Mouse (Mus musculus) hindbrain, postnatal 0 days (tissue): ENCODE data around the gene Isg20l2. TPM values are rescaled to one million over a fixed set of nuclear protein-coding genes. Genes with fewer than 3 reads are reported as not detected.

Source experiments
- ATAC-seq: fragments of 200-750 bp; cut with Nextera tagmentation; 2 replicates; pipeline ENCODE4 v1.8.0; 2017; ENCODE audit warnings: mild to moderate bottlenecking, moderate TSS enrichment, moderate library complexity
- DNase-seq: peaks from one replicate; pipeline ENCODE4 v3.0.0-alpha.2; 2015; ENCODE audit warnings: low spot score
- H3K27ac ChIP-seq: fragments of 300-500 bp; sonication (generic); 2 replicates; pipeline ENCODE4 v1.5.1; 2014; ENCODE audit warnings: mild to moderate bottlenecking
- H3K27me3 ChIP-seq: fragments of 300-500 bp; sonication (generic); 2 replicates; pipeline ENCODE4 v1.6.1; 2014; ENCODE audit warnings: low read length, mixed read lengths; ENCODE audit not compliant: insufficient read depth
- H3K36me3 ChIP-seq: fragments of 300-500 bp; sonication (generic); 2 replicates; pipeline ENCODE4 v1.6.1; 2014; ENCODE audit warnings: low read length, mixed read lengths; ENCODE audit not compliant: insufficient read depth
- H3K4me1 ChIP-seq: fragments of 300-500 bp; sonication (generic); 2 replicates; pipeline ENCODE4 v1.6.1; 2014; ENCODE audit warnings: antibody characterized with exemption, low read length, mixed read lengths; ENCODE audit not compliant: insufficient read depth
- H3K4me2 ChIP-seq: fragments of 300-500 bp; sonication (generic); 2 replicates; pipeline ENCODE4 v1.6.1; 2014; ENCODE audit warnings: low read depth, mild to moderate bottlenecking, low read length, moderate library complexity, mixed read lengths
- H3K4me3 ChIP-seq: fragments of 300-500 bp; sonication (generic); 2 replicates; pipeline ENCODE4 v1.5.1; 2014; ENCODE audit warnings: low read length
- H3K9ac ChIP-seq: fragments of 300-500 bp; sonication (generic); replicated peaks from 2 replicates; pipeline ENCODE4 v1.6.1; 2014; ENCODE audit warnings: mild to moderate bottlenecking, low read length, moderate library complexity, mixed read lengths
- H3K9me3 ChIP-seq: fragments of 300-500 bp; sonication (generic); 2 replicates; pipeline ENCODE4 v1.6.1; 2016; ENCODE audit warnings: low read length, mixed read lengths
- CTCF ChIP-seq: IDR thresholded peaks from 2 replicates; pipeline ENCODE4 v1.5.1; 2016; ENCODE audit warnings: antibody characterized with exemption, control low read depth, low read depth
- WGBS: fragments of 180-500 bp; shearing (Covaris S2); extraction: QIAGEN DNeasy Blood & Tissue Kit; methylation state at CpG from one replicate; pipeline ENCODE4 v1.1.7; 2014; 5-methylcytosine and 5-hydroxymethylcytosine counted together
- polyA plus RNA-seq: library from polyadenylated mRNA; unstranded; fragments of >200 nt; fragmentation: Nextera tagmentation; extraction: Ambion mirVana; gene quantifications from 2 replicates; pipeline ENCODE4 v1.2.1, GENCODE M21; 2015
- total RNA-seq: library from RNA; depleted of rRNA; stranded (reverse); fragments of >200 nt; gene quantifications from 2 replicates; pipeline ENCODE4 v1.2.3, GENCODE M21; 2014; rRNA removed

Gene Isg20l2
- total and polyA plus RNA-seq, 2 experiments from 2014 or later, result 19.1 to 26.2 TPM

GRCm38 (mm10) chr3:87987633-87988032 lies 57.5 kb downstream of the Isg20l2 start:
- DNase-seq (peak; percentile 89), ATAC-seq (peak; percentile 69)
- Histone ChIP-seq H3K36me3 (no peaks in the 10 kb centered on the region), H3K9me3 (no peaks in the 10 kb centered on the region), H3K4me1 (peaks cover 14% of the 10 kb centered on the region), H3K4me3 (peak overlapping the region; percentile 30), H3K27me3 (no peaks in the 10 kb centered on the region), H3K9ac (peak overlapping the region; percentile 39), H3K4me2 (peak overlapping the region; percentile 60), H3K27ac (peak overlapping the region; percentile 67)
- WGBS, result 3% methylated on average over 15 of the region's 15 CpGs
- no peak for TF ChIP-seq CTCF

GRCm38 (mm10) chr3:87988068-87988467 lies 58.0 kb downstream of the Isg20l2 start:
- H3K27ac ChIP-seq, result peak overlapping the region; percentile 65
- peak overlapping the region; percentile 30 for H3K4me3 ChIP-seq
- TF ChIP-seq CTCF, result peak; percentile 35; the same call in 1 of the 2 replicates
- WGBS, result 8% methylated on average over 15 of the region's 15 CpGs
- H3K9ac ChIP-seq, result peak overlapping the region; percentile 39
- peak overlapping the region; percentile 60 for H3K4me2 ChIP-seq
- H3K4me1 ChIP-seq, result peaks cover 10% of the 10 kb centered on the region
- no peaks in the 10 kb centered on the region for H3K36me3 ChIP-seq
- H3K9me3 ChIP-seq, result no peaks in the 10 kb centered on the region
- peak; percentile 19 for ATAC-seq
- DNase-seq, result no peak
- no peaks in the 10 kb centered on the region for H3K27me3 ChIP-seq

DNA sequence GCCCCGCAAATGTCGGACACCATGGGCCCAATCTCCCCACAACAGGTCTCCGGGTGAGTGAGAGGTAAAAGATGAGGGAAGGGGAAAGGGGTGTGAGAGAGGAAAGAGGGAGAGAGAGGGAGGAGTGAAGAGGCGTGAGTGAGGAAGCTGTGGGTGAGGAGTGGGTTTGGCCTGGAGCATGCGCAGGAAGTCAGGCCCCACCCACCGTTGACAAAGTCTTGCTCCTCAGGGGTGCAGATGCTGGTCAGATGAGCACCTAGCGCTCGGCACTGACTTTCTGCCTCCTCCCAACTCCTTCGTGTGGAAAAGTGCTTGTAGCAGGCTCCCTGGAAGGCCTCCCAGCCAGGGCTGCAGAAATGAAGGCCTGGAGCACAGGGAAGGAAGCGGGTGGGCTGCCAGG lies 59.8 kb downstream of the Isg20l2 start:
- WGBS, result 48% methylated on average over 10 of the region's 10 CpGs
- TF ChIP-seq CTCF, result no peak
- Histone ChIP-seq H3K27me3 (peaks cover 14% of the 10 kb centered on the region), H3K27ac (no peak overlapping the region), H3K9me3 (no peaks in the 10 kb centered on the region), H3K4me2 (no peak overlapping the region), H3K36me3 (no peaks in the 10 kb centered on the region; the same call in 1 of the 2 replicates), H3K4me3 (no peak overlapping the region), H3K4me1 (peaks cover 5% of the 10 kb centered on the region; the same call in 1 of the 2 replicates), H3K9ac (no peak overlapping the region)
- no peak for ATAC-seq
- DNase-seq, result no peak

Other genes starting within 250 kb of the Isg20l2 start
- 0.40 and 4.4 TPM in 2 replicates for gene Lrrc71, start 181.7 kb upstream of the Isg20l2 start, total RNA-seq
- gene Lrrc71, start 181.7 kb upstream of the Isg20l2 start, polyA plus RNA-seq, result 0.77 and 1.2 TPM in 2 replicates
- gene Ntrk1, start 135.2 kb upstream of the Isg20l2 start, total RNA-seq, result 3.2 and 4.8 TPM in 2 replicates
- 5.2 and 5.4 TPM in 2 replicates for gene Ntrk1, start 135.2 kb upstream of the Isg20l2 start, polyA plus RNA-seq
- 0.78 and 0.90 TPM in 2 replicates for gene Insrr, start 133.4 kb upstream of the Isg20l2 start, total RNA-seq
- gene Insrr, start 133.4 kb upstream of the Isg20l2 start, polyA plus RNA-seq, result 0.33 and 0.44 TPM in 2 replicates
- 19.4 and 22.7 TPM in 2 replicates for gene Pear1, start 106.0 kb upstream of the Isg20l2 start, total RNA-seq
- gene Pear1, start 106.0 kb upstream of the Isg20l2 start, polyA plus RNA-seq, result 6.4 and 7.4 TPM in 2 replicates
- not detected in 2 replicates for gene Sh2d2a, start 83.6 kb upstream of the Isg20l2 start, total RNA-seq
- not detected in 2 replicates for gene Sh2d2a, start 83.6 kb upstream of the Isg20l2 start, polyA plus RNA-seq
- 93.8 and 97.8 TPM in 2 replicates for gene Prcc, start 44.7 kb upstream of the Isg20l2 start, total RNA-seq
- 20.8 and 20.9 TPM in 2 replicates for gene Prcc, start 44.7 kb upstream of the Isg20l2 start, polyA plus RNA-seq
- gene Hdgf, start 24.0 kb upstream of the Isg20l2 start, total RNA-seq, result 82.1 and 82.7 TPM in 2 replicates
- gene Hdgf, start 24.0 kb upstream of the Isg20l2 start, polyA plus RNA-seq, result 145 and 148 TPM in 2 replicates
- 32.1 and 43.2 TPM in 2 replicates for gene Mrpl24, start 10.8 kb upstream of the Isg20l2 start, total RNA-seq
- gene Mrpl24, start 10.8 kb upstream of the Isg20l2 start, polyA plus RNA-seq, result 44.6 and 50.3 TPM in 2 replicates
- gene Rrnad1, start 403 bp downstream of the Isg20l2 start, total RNA-seq, result 19.4 and 36.4 TPM in 2 replicates
- gene Rrnad1, start 403 bp downstream of the Isg20l2 start, polyA plus RNA-seq, result 18.1 and 19.3 TPM in 2 replicates
- 9.8 and 28.6 TPM in 2 replicates for gene Crabp2, start 18.4 kb downstream of the Isg20l2 start, total RNA-seq
- gene Crabp2, start 18.4 kb downstream of the Isg20l2 start, polyA plus RNA-seq, result 44.5 and 46.3 TPM in 2 replicates
- 37.2 and 40.0 TPM in 2 replicates for gene Nes, start 40.8 kb downstream of the Isg20l2 start, total RNA-seq
- gene Nes, start 40.8 kb downstream of the Isg20l2 start, polyA plus RNA-seq, result 14.9 and 15.7 TPM in 2 replicates
- gene Bcan, start 69.9 kb downstream of the Isg20l2 start, total RNA-seq, result 318 and 347 TPM in 2 replicates
- 229 and 237 TPM in 2 replicates for gene Bcan, start 69.9 kb downstream of the Isg20l2 start, polyA plus RNA-seq
- 0.47 and 0.50 TPM in 2 replicates for gene Hapln2, start 97.3 kb downstream of the Isg20l2 start, total RNA-seq
- gene Hapln2, start 97.3 kb downstream of the Isg20l2 start, polyA plus RNA-seq, result 1.2 and 1.5 TPM in 2 replicates
- gene Gpatch4, start 112.8 kb downstream of the Isg20l2 start, total RNA-seq, result 6.3 and 9.0 TPM in 2 replicates
- gene Gpatch4, start 112.8 kb downstream of the Isg20l2 start, polyA plus RNA-seq, result 31.7 and 33.5 TPM in 2 replicates
- 87.7 and 90.0 TPM in 2 replicates for gene Naxe, start 128.2 kb downstream of the Isg20l2 start, total RNA-seq
- 172 and 174 TPM in 2 replicates for gene Naxe, start 128.2 kb downstream of the Isg20l2 start, polyA plus RNA-seq
- gene Ttc24, start 148.0 kb downstream of the Isg20l2 start, total RNA-seq, result not detected in 2 replicates
- not detected in 2 replicates for gene Ttc24, start 148.0 kb downstream of the Isg20l2 start, polyA plus RNA-seq
- gene Iqgap3, start 151.7 kb downstream of the Isg20l2 start, total RNA-seq, result 8.0 and 9.6 TPM in 2 replicates
- 2.9 and 3.6 TPM in 2 replicates for gene Iqgap3, start 151.7 kb downstream of the Isg20l2 start, polyA plus RNA-seq
- gene Mef2d, start 212.1 kb downstream of the Isg20l2 start, total RNA-seq, result 44.0 and 50.3 TPM in 2 replicates
- gene Mef2d, start 212.1 kb downstream of the Isg20l2 start, polyA plus RNA-seq, result 13.4 and 19.2 TPM in 2 replicates